Mouse (Mus musculus) liver, embryonic 14.5 days (tissue): ENCODE data around the gene Nav2. TPM values are rescaled to one million over a fixed set of nuclear protein-coding genes. Genes with fewer than 3 reads are reported as not detected.

Experiments used
- ATAC-seq: fragments of 200-750 bp; cut with Nextera tagmentation; 2 replicates; pipeline ENCODE4 v1.8.0; 2017; ENCODE audit warnings: moderate number of reproducible peaks, mild to moderate bottlenecking, moderate library complexity; ENCODE audit not compliant: insufficient read depth
- DNase-seq, 3 experiments: peaks; one replicate each; pipeline ENCODE4 v3.0.0-alpha.2; 2012 to 2013; ENCODE audit warnings: low read depth in 3 of 3, low spot score in 3 of 3
- H3K27ac ChIP-seq: fragments of 300-500 bp; sonication (generic); 2 replicates; pipeline ENCODE4 v1.5.1; 2014; ENCODE audit warnings: moderate library complexity, mild to moderate bottlenecking, control low read depth, inconsistent platforms
- H3K27me3 ChIP-seq: fragments of 300-500 bp; sonication (generic); 2 replicates; pipeline ENCODE4 v1.6.1; 2014; ENCODE audit warnings: mild to moderate bottlenecking, low read length, moderate library complexity; ENCODE audit not compliant: control insufficient read depth, insufficient read depth
- H3K36me3 ChIP-seq: fragments of 300-500 bp; sonication (generic); replicated peaks from 2 replicates; pipeline ENCODE4 v1.6.1; 2014; ENCODE audit warnings: low read depth; ENCODE audit not compliant: control insufficient read depth, insufficient read depth
- H3K4me1 ChIP-seq, 2 experiments: fragments of 200-500 bp in 1 of 2; fragments of 300-500 bp in 1 of 2; sonication (generic) in 1 of 2; replicated peaks; 2 replicates each; pipeline ENCODE4 v1.6.1; 2012 to 2014; ENCODE audit warnings: antibody characterized with exemption in 1 of 2, inconsistent platforms in 1 of 2, low read length in 1 of 2; ENCODE audit not compliant: control insufficient read depth in 2 of 2, insufficient read depth in 2 of 2
- H3K4me2 ChIP-seq: fragments of 300-500 bp; sonication (generic); 2 replicates; pipeline ENCODE4 v1.6.1; 2014; ENCODE audit warnings: low read depth, mild to moderate bottlenecking, control low read depth, moderate library complexity
- H3K4me3 ChIP-seq, 2 experiments: fragments of 200-500 bp in 1 of 2; fragments of 300-500 bp in 1 of 2; sonication (generic) in 1 of 2; 2 replicates each; pipeline ENCODE4 v1.5.1; 2012 to 2014; ENCODE audit warnings: low read depth in 2 of 2, low read length in 2 of 2, mild to moderate bottlenecking in 2 of 2, control low read depth in 1 of 2, inconsistent platforms in 1 of 2, moderate library complexity in 1 of 2; ENCODE audit not compliant: insufficient read depth in 1 of 2
- H3K9ac ChIP-seq: fragments of 300-500 bp; sonication (generic); replicated peaks from 2 replicates; pipeline ENCODE4 v1.6.1; 2014; ENCODE audit warnings: mild to moderate bottlenecking, control low read depth, moderate library complexity
- H3K9me3 ChIP-seq: fragments of 300-500 bp; sonication (generic); 2 replicates; pipeline ENCODE4 v1.6.1; 2016; ENCODE audit warnings: low read length, mixed read lengths; ENCODE audit not compliant: control insufficient read depth
- CTCF ChIP-seq: IDR thresholded peaks from 2 replicates; pipeline ENCODE4 v1.5.1; 2016; ENCODE audit warnings: antibody characterized with exemption, low read depth, control low read depth
- EP300 ChIP-seq: IDR thresholded peaks from 2 replicates; pipeline ENCODE4 v1.6.1; 2016; ENCODE audit warnings: antibody characterized with exemption, low read depth
- WGBS: fragments of 180-500 bp; shearing (Covaris S2); extraction: QIAGEN DNeasy Blood & Tissue Kit; methylation state at CpG from one replicate; pipeline ENCODE4 v1.1.7; 2014; ENCODE audit not compliant: insufficient replicate concordance; 5-methylcytosine and 5-hydroxymethylcytosine counted together
- polyA plus RNA-seq, 2 experiments: library from polyadenylated mRNA; depleted of rRNA in 1 of 2; stranded (reverse) in 1 of 2; unstranded in 1 of 2; fragments of >200 nt; fragmentation: Nextera tagmentation in 1 of 2; extraction: Ambion mirVana in 1 of 2; gene quantifications; 2 replicates each; pipeline versions ENCODE4 v1.2.1 to v1.2.3; 2012 to 2014

Gene Nav2
- polyA plus RNA-seq, 2 experiments: 1.5 to 1.6 TPM

- Histone ChIP-seq H3K27me3 (no peaks in the 10 kb centered on the region), H3K4me1 (no peaks in the 10 kb centered on the region), H3K9me3 (no peaks in the 10 kb centered on the region), H3K27ac (no peak overlapping the region), H3K4me3 (no peak overlapping the region), H3K4me2 (no peak overlapping the region), H3K9ac (no peak overlapping the region), H3K36me3 (no peaks in the 10 kb centered on the region)
- ATAC-seq (no peak), DNase-seq (no peak)
- TF ChIP-seq EP300: no peak
- no peak for TF ChIP-seq CTCF
- WGBS: 59% methylated on average over 4 of the region's 4 CpGs
These were observed 708.6 kb downstream of the Nav2 start for GRCm38 (mm10) chr7:49617087-49617486.

GRCm38 (mm10) chr7:49620160-49620559, 711.6 kb downstream of the Nav2 start:
- Histone ChIP-seq H3K27me3 (no peaks in the 10 kb centered on the region), H3K36me3 (no peaks in the 10 kb centered on the region), H3K4me1 (no peaks in the 10 kb centered on the region), H3K9ac (no peak overlapping the region), H3K4me2 (no peak overlapping the region), H3K9me3 (no peaks in the 10 kb centered on the region), H3K27ac (no peak overlapping the region), H3K4me3 (no peak overlapping the region)
- no peak for TF ChIP-seq EP300
- TF ChIP-seq CTCF: no peak
- ATAC-seq (no peak), DNase-seq (no peak)
- 40% methylated on average over 1 of the region's 1 CpGs for WGBS

GRCm38 (mm10) chr7:49631885-49632284, 723.4 kb downstream of the Nav2 start:
- 15% methylated on average over 9 of the region's 9 CpGs for WGBS
- Histone ChIP-seq H3K4me3 (no peak overlapping the region), H3K9ac (no peak overlapping the region), H3K27ac (no peak overlapping the region), H3K4me2 (no peak overlapping the region), H3K4me1 (no peaks in the 10 kb centered on the region), H3K27me3 (peaks cover 58% of the 10 kb centered on the region), H3K36me3 (no peaks in the 10 kb centered on the region), H3K9me3 (no peaks in the 10 kb centered on the region)
- DNase-seq: no peak
- no peak for ATAC-seq
- TF ChIP-seq CTCF: no peak

DNA sequence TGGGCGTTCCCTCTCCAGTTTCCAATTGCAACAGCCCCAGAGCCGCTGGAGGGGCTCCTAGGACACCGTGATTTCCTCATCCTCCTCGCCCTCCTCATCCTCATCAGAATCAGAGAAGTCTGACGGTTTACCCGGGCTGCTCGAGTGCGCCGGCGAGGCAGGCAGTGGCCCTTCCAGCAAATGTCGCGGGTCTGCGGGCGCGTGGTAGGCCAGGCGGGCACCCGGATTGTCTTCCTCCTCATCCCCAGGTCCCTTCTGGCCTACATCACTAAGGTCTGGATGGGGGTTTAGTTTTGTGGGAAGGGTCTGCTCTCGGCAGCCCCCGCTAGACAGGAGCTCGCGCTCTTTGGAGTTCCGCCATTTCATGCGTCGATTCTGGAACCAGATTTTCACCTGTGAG, 723.9 kb downstream of the Nav2 start:
- TF ChIP-seq CTCF: no peak
- no peak for TF ChIP-seq EP300

GRCm38 (mm10) chr7:49633375-49633956, 725.0 kb downstream of the Nav2 start:
- H3K9ac ChIP-seq: no peak overlapping the region
- H3K4me2 ChIP-seq: peak overlapping the region; percentile 51
- no peaks in the 10 kb centered on the region for H3K36me3 ChIP-seq
- WGBS: under 1% methylated on average over 33 of the region's 33 CpGs
- no peaks in the 10 kb centered on the region for H3K9me3 ChIP-seq
- ATAC-seq: no peak
- no peak for TF ChIP-seq CTCF
- no peak for TF ChIP-seq EP300
- H3K4me1 ChIP-seq: no peaks in the 10 kb centered on the region
- no peak overlapping the region for H3K27ac ChIP-seq
- H3K4me3 ChIP-seq: peak overlapping the region in 1 of 2 experiments; percentile 40; a peak in 2 of 4 replicates
- DNase-seq: no peak
- peaks cover 71% of the 10 kb centered on the region for H3K27me3 ChIP-seq

More for the DNA sequence above, 723.9 kb downstream of the Nav2 start:
- WGBS: 6% methylated on average over 24 of the region's 24 CpGs
- no peak overlapping the region for H3K9ac ChIP-seq
- H3K4me2 ChIP-seq: no peak overlapping the region
- H3K27me3 ChIP-seq: peaks cover 63% of the 10 kb centered on the region
- DNase-seq: no peak
- no peak overlapping the region for H3K4me3 ChIP-seq
- H3K36me3 ChIP-seq: no peaks in the 10 kb centered on the region
- H3K9me3 ChIP-seq: no peaks in the 10 kb centered on the region
- H3K4me1 ChIP-seq: no peaks in the 10 kb centered on the region
- H3K27ac ChIP-seq: no peak overlapping the region
- no peak for ATAC-seq
